Mouse (Mus musculus) heart, postnatal 0 days (tissue): ENCODE results near the gene Nrgn.

Source experiments
- CTCF ChIP-seq: IDR thresholded peaks from 2 replicates; pipeline ENCODE4 v1.5.1; 2016; ENCODE audit warnings: antibody characterized with exemption, control low read depth, low read depth
- EP300 ChIP-seq: IDR thresholded peaks from 2 replicates; pipeline ENCODE4 v1.6.1; 2016; ENCODE audit warnings: antibody characterized with exemption, low read depth

- TF ChIP-seq CTCF (no peak), EP300 (no peak)
Observed at GRCm38 (mm10) chr9:37514456-37514855, 38.2 kb downstream of the Nrgn start.
